Mouse (Mus musculus) spleen, embryonic (tissue): ENCODE measurements at regions not wholly inside any gene's neighbourhood (a gene's known extent, or its start where the extent isn't known, plus 50 kb on each side); places are given as distances from the start of the nearest gene placed in this dataset.

Experiments used
- CTCF ChIA-PET: fragments of 350-600 bp; sonication (Branson Sonifier 250); formaldehyde crosslinking; loops from one replicate; lab custom pipeline; 2022; lab: Charles Lee

GRCm38 (mm10) chr1:152169508-152169907 is 79.6 kb upstream of the 1700025G04Rik start:
- CTCF ChIA-PET: no interaction called here

- CTCF ChIA-PET: no interaction called here
Observed at GRCm38 (mm10) chr1:152168284-152168683, 78.4 kb upstream of the 1700025G04Rik start.

GRCm38 (mm10) chr1:152167716-152168115 is 77.8 kb upstream of the 1700025G04Rik start:
- CTCF ChIA-PET: no interaction called here

- CTCF ChIA-PET: no interaction called here
Observed at GRCm38 (mm10) chr1:152165490-152165905, 75.6 kb upstream of the 1700025G04Rik start.

- CTCF ChIA-PET: no interaction called here
Observed at GRCm38 (mm10) chr1:152164843-152165489, 75.0 kb upstream of the 1700025G04Rik start.

GRCm38 (mm10) chr1:152164212-152164611 is 74.3 kb upstream of the 1700025G04Rik start:
- CTCF ChIA-PET: no interaction called here

- CTCF ChIA-PET: no interaction called here
Observed at GRCm38 (mm10) chr1:152152474-152152873, 62.5 kb upstream of the 1700025G04Rik start.

GRCm38 (mm10) chr1:152148731-152149130 is 58.8 kb upstream of the 1700025G04Rik start:
- CTCF ChIA-PET: no interaction called here

- CTCF ChIA-PET: no interaction called here
Observed at GRCm38 (mm10) chr1:152140175-152140574, 50.2 kb upstream of the 1700025G04Rik start.
